Mouse (Mus musculus): ENCODE results near the gene Gm20517. TPM values are rescaled to one million over a fixed set of nuclear protein-coding genes. Genes with fewer than 3 reads are reported as not detected.

Gm20517 gene
- polyA plus RNA-seq, 1 experiment from 2014 or later: 1.3 TPM

DNA sequence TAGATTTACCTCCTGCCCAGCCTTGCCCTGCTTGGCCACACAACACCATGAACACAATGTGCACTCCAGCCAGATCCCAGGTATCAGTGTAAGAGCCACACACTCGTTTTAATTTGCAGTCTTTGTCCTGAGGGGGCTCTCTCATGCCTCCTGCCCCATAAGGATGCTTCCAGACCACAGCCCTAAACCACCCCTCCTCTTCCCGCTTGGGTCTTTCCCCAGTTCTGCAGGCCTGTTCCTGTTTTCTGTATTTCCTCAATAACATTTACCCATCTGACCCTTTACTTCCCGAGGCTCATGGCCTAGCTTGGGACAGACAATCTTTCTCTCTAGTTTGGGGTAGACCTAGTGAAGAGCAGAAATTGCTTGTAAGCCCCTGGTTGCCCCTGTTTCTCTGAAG lies 103.6 kb downstream of the Gm20517 start:
- Histone ChIP-seq H3K4me1 (ENCODE audit: control insufficient read depth, insufficient read depth, low read length) (peaks cover 2% of the 10 kb centered on the region; the same call in 1 of the 2 replicates), H3K4me3 (ENCODE audit: low read depth, low read length) (no peak overlapping the region), H3K9ac (ENCODE audit: low read depth, low read length) (no peak overlapping the region), H3K4me2 (ENCODE audit: low read length) (no peak overlapping the region), H3K9me3 (replicated peaks; ENCODE audit: control insufficient read depth, low read length, poor library complexity, severe bottlenecking) (no peaks in the 10 kb centered on the region), H3K36me3 (ENCODE audit: control insufficient read depth, insufficient read depth, low read length) (no peaks in the 10 kb centered on the region), H3K27me3 (ENCODE audit: control insufficient read depth, insufficient read depth, low read depth, low read length) (no peaks in the 10 kb centered on the region), H3K27ac (ENCODE audit: low read length) (no peak overlapping the region)
- 55% methylated on average over 3 of the region's 3 CpGs for WGBS
- ATAC-seq: no peak

DNA sequence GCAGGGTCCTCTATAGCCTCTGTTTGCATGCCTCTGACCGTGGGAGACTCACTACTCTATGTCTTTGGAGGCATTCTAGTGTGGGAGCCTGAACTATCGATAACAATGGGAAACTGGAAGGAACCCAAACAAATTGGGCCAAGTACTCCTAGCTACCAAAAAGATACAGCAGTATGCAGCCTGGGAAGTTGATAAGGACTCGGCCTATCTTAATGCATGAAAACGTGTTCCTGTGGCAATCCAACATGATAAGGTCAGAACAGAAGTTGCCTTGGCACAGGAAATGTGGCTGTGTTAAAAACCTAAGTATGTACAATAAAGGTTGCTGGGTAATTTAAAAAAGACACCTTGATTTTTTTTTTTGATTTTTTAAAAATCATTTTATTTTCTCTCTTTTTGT lies 109.8 kb downstream of the Gm20517 start:
- WGBS: 87% methylated on average over 4 of the region's 4 CpGs
- Histone ChIP-seq H3K9ac (ENCODE audit: low read depth, low read length) (no peak overlapping the region), H3K27ac (ENCODE audit: low read length) (no peak overlapping the region), H3K4me2 (ENCODE audit: low read length) (no peak overlapping the region), H3K9me3 (replicated peaks; ENCODE audit: control insufficient read depth, low read length, poor library complexity, severe bottlenecking) (no peaks in the 10 kb centered on the region), H3K4me3 (ENCODE audit: low read depth, low read length) (no peak overlapping the region), H3K36me3 (ENCODE audit: control insufficient read depth, insufficient read depth, low read length) (no peaks in the 10 kb centered on the region), H3K27me3 (ENCODE audit: control insufficient read depth, insufficient read depth, low read depth, low read length) (no peaks in the 10 kb centered on the region), H3K4me1 (ENCODE audit: control insufficient read depth, insufficient read depth, low read length) (no peaks in the 10 kb centered on the region)
- no peak for ATAC-seq

DNA sequence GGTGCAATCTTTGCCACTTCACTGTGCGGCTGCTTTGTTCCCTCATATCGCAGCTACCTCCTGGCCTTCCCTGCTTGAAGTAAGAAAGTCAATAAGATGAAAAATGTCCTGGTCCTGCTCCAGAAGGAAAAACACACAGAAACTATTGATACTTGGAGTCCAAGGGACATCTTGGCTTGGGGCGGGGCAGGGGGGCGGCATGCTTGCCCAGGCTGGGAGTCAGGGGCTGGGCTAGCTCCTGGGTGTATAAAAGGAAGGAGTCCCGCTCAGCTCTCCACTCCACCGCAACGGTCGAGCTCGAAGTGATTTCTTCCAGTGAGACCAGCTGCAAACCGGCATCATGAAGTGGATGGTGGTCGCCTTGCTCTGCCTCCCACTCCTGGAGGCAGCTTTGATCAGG lies 115.2 kb downstream of the Gm20517 start, which contains the start of gene Pgc:
Gene Pgc (plus strand): TSS at position 277 of the 400 bp plus-strand sequence.
- WGBS: 81% methylated on average over 11 of the region's 11 CpGs
- no peak within 1 kb of the TSS for H3K4me3 ChIP-seq (ENCODE audit: low read depth, low read length)
- no peaks in the 10 kb centered on the region for H3K36me3 ChIP-seq (ENCODE audit: control insufficient read depth, insufficient read depth, low read length)
- no peak for ATAC-seq
- no peaks in the 10 kb centered on the region for H3K9me3 ChIP-seq (replicated peaks; ENCODE audit: control insufficient read depth, low read length, poor library complexity, severe bottlenecking)
- no peak within 1 kb of the TSS for H3K9ac ChIP-seq (ENCODE audit: low read depth, low read length)
- no peaks in the 10 kb centered on the region for H3K4me1 ChIP-seq (ENCODE audit: control insufficient read depth, insufficient read depth, low read length)
- no peak within 1 kb of the TSS for H3K4me2 ChIP-seq (ENCODE audit: low read length)
- no peaks in the 10 kb centered on the region for H3K27me3 ChIP-seq (ENCODE audit: control insufficient read depth, insufficient read depth, low read depth, low read length)
- no peak within 1 kb of the TSS for H3K27ac ChIP-seq (ENCODE audit: low read length)

DNA sequence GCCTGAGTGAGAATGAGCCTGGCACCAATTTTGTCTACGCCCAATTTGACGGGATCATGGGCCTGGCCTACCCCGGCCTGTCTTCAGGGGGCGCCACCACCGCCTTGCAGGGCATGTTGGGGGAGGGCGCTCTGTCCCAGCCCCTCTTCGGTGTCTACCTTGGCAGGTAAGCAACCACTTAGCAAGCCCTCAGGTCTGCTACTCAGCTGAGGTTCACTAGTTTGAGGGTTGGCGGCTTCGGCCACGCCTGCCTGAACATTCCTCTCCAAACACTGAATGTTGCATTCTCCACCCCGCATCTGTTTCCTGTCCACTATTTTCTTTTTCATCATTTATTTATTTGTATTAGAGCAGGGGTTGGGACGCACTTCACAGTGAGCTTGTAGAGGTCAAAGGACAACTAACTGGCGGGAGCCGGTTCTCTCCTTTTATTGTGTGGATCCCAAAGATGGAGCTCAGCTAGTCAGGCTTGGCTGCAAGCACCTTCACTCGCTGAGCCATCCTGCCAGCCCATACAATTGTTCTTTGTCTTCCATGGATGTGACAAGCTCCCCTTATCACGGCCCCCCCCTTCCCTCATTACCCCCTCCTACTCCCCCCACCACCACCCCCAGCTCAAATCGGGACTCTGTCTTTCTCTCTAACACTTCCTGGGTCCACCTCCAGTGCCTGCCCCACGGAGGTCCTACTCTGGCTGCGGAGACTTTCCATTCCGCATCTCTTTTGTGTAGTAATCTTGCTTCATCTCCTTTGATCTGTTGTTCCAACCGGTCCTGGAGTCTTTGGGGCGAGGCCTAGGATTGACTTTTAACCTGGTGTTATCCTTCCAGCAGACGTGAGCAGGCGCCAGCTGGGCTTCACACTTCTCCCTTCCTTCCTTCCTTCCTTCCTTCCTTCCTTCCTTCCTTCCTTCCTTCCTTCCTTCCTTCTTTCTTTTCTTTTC lies 119.5 kb downstream of the Gm20517 start:
- WGBS: 49% methylated on average over 24 of the region's 24 CpGs
- H3K4me3 ChIP-seq (ENCODE audit: low read depth, low read length): no peak overlapping the region
- H3K27ac ChIP-seq (ENCODE audit: low read length): no peak overlapping the region
- H3K36me3 ChIP-seq (ENCODE audit: control insufficient read depth, insufficient read depth, low read length): no peaks in the 10 kb centered on the region
- ATAC-seq: no peak
- no peak overlapping the region for H3K4me2 ChIP-seq (ENCODE audit: low read length)
- no peaks in the 10 kb centered on the region for H3K4me1 ChIP-seq (ENCODE audit: control insufficient read depth, insufficient read depth, low read length)
- H3K9me3 ChIP-seq (replicated peaks; ENCODE audit: control insufficient read depth, low read length, poor library complexity, severe bottlenecking): no peaks in the 10 kb centered on the region
- no peak overlapping the region for H3K9ac ChIP-seq (ENCODE audit: low read depth, low read length)
- no peaks in the 10 kb centered on the region for H3K27me3 ChIP-seq (ENCODE audit: control insufficient read depth, insufficient read depth, low read depth, low read length)

Other genes starting within 250 kb of the Gm20517 start
- gene Mrps10, start 242.7 kb upstream of the Gm20517 start, polyA plus RNA-seq (2015; fragmentation: Nextera tagmentation; extraction: Ambion mirVana): 63.6 and 67.6 TPM in 2 replicates
- 0.33 and 0.37 TPM in 2 replicates for gene Guca1b, start 226.2 kb upstream of the Gm20517 start, polyA plus RNA-seq (2015; fragmentation: Nextera tagmentation; extraction: Ambion mirVana)
- 0.29 and 0.50 TPM in 2 replicates for gene Guca1a, start 211.0 kb upstream of the Gm20517 start, polyA plus RNA-seq (2015; fragmentation: Nextera tagmentation; extraction: Ambion mirVana)
- gene AI661453, start 175.0 kb upstream of the Gm20517 start, polyA plus RNA-seq (2015; fragmentation: Nextera tagmentation; extraction: Ambion mirVana): 0.09 and 0.17 TPM in 2 replicates
- gene 1700001C19Rik, start 174.2 kb upstream of the Gm20517 start, polyA plus RNA-seq (2015; fragmentation: Nextera tagmentation; extraction: Ambion mirVana): 0.46 and 0.50 TPM in 2 replicates
- 19.8 and 20.8 TPM in 2 replicates for gene Taf8, start 109.3 kb upstream of the Gm20517 start, polyA plus RNA-seq (2015; fragmentation: Nextera tagmentation; extraction: Ambion mirVana)
- gene Ccnd3, start 106.5 kb upstream of the Gm20517 start, polyA plus RNA-seq (2015; fragmentation: Nextera tagmentation; extraction: Ambion mirVana): 58.4 and 61.4 TPM in 2 replicates
- gene Bysl, start 97 bp upstream of the Gm20517 start, polyA plus RNA-seq (2015; fragmentation: Nextera tagmentation; extraction: Ambion mirVana): 38.6 and 40.7 TPM in 2 replicates
- 47.0 and 47.7 TPM in 2 replicates for gene Med20, start within 50 bp of the Gm20517 start, polyA plus RNA-seq (2015; fragmentation: Nextera tagmentation; extraction: Ambion mirVana)
- 5.3 and 7.3 TPM in 2 replicates for gene Usp49, start 19.1 kb downstream of the Gm20517 start, polyA plus RNA-seq (2015; fragmentation: Nextera tagmentation; extraction: Ambion mirVana)
- gene Tomm6, start 76.8 kb downstream of the Gm20517 start, polyA plus RNA-seq (2015; fragmentation: Nextera tagmentation; extraction: Ambion mirVana): 252 and 268 TPM in 2 replicates
- gene Frs3, start 77.4 kb downstream of the Gm20517 start, polyA plus RNA-seq (2015; fragmentation: Nextera tagmentation; extraction: Ambion mirVana): 46.0 and 54.1 TPM in 2 replicates
- gene Gm21981, start 82.9 kb downstream of the Gm20517 start, polyA plus RNA-seq (2015; fragmentation: Nextera tagmentation; extraction: Ambion mirVana): 0.88 and 0.92 TPM in 2 replicates
- 0.77 and 2.4 TPM in 2 replicates for gene Prickle4, start 83.1 kb downstream of the Gm20517 start, polyA plus RNA-seq (2015; fragmentation: Nextera tagmentation; extraction: Ambion mirVana)
- gene Pgc, start 115.3 kb downstream of the Gm20517 start, polyA plus RNA-seq (2015; fragmentation: Nextera tagmentation; extraction: Ambion mirVana): 0.13 TPM in 1 of 2 replicates, not detected in the other
- gene Tfeb, start 125.4 kb downstream of the Gm20517 start, polyA plus RNA-seq (2015; fragmentation: Nextera tagmentation; extraction: Ambion mirVana): 2.9 and 3.0 TPM in 2 replicates
- 2.4 and 2.9 TPM in 2 replicates for gene Mdfi, start 223.1 kb downstream of the Gm20517 start, polyA plus RNA-seq (2015; fragmentation: Nextera tagmentation; extraction: Ambion mirVana)

All from midbrain, embryonic 16.5 days (tissue).